Mouse (Mus musculus): ENCODE results near the gene Phldb2. TPM values are rescaled to one million over a fixed set of nuclear protein-coding genes. Genes with fewer than 3 reads are reported as not detected.

Phldb2 gene
- polyA plus RNA-seq, 1 experiment, result 25.7 TPM

DNA sequence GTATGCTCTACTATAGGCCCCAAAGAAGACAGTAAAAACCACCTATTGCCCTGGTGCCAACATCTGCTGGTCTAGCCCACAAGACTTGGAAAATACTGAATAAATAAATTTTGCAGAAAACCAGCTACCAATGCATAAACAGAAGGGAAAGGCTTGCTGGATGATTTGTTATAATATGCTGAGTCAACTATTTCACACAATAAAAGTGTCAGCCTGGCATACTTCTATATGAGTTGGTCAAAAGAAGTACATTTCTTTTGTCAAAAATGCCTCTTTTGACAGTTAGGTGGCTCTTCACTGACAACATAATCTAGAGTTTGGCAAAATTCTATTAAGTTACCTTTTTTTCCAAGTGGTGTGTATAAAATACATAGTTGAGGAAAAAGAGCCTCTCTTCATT, 141.6 kb downstream of the Phldb2 start:
- peaks cover 62% of the 10 kb centered on the region for H3K79me2 ChIP-seq (ENCODE audit: control insufficient read depth, insufficient read depth)
- TF ChIP-seq POLR2AphosphoS2 (IDR thresholded peaks at IDR 0.05; ENCODE audit: insufficient read length, low read depth), result no peak
- TF ChIP-seq SRF (IDR thresholded peaks at IDR 0.05; ENCODE audit: control insufficient read depth, insufficient read length, low read depth), result no peak
- TF ChIP-seq USF1 (IDR thresholded peaks at IDR 0.05; ENCODE audit: low read depth), result no peak
- TF ChIP-seq CEBPB (IDR thresholded peaks at IDR 0.05; ENCODE audit: insufficient read depth, poor library complexity, severe bottlenecking), result no peak
- TF ChIP-seq REST (IDR thresholded peaks at IDR 0.05; ENCODE audit: insufficient read depth, insufficient read length), result no peak
- TF ChIP-seq E2F4 (IDR thresholded peaks at IDR 0.05; ENCODE audit: insufficient read depth), result no peak
- TF ChIP-seq POLR2A (IDR thresholded peaks at IDR 0.05; ENCODE audit: insufficient read length, low read depth), result no peak
- no peak for TF ChIP-seq MYOD1 (IDR thresholded peaks at IDR 0.05; ENCODE audit: control insufficient read depth in 1 of 3, insufficient read length in 2 of 3, low read depth in 2 of 3)
- no peak for TF ChIP-seq TCF3 (IDR thresholded peaks at IDR 0.05; ENCODE audit: insufficient read length, low read depth)
- TF ChIP-seq MYOG (IDR thresholded peaks at IDR 0.05; ENCODE audit: control insufficient read depth in 1 of 3, insufficient read depth in 1 of 3, insufficient read length in 2 of 3, low read depth in 2 of 3), result no peak
- no peak for TF ChIP-seq TCF12 (IDR thresholded peaks at IDR 0.05; ENCODE audit: insufficient read depth, poor library complexity, severe bottlenecking)
- no peak for TF ChIP-seq MAX (IDR thresholded peaks at IDR 0.05; ENCODE audit: low read depth)
- H3K4me2 ChIP-seq (ENCODE audit: low read depth), result peak overlapping the region; percentile 71

GRCm38 (mm10) chr16:45810829-45811326, 142.5 kb downstream of the Phldb2 start:
- no peaks in the 10 kb centered on the region for H3K27me3 ChIP-seq (ENCODE audit: control insufficient read depth, insufficient read depth, insufficient read length)
- peaks cover 56% of the 10 kb centered on the region for H3K79me2 ChIP-seq (ENCODE audit: control insufficient read depth, insufficient read depth)
- H3K36me3 ChIP-seq (ENCODE audit: control insufficient read depth, insufficient read depth), result peaks cover 24% of the 10 kb centered on the region
- TF ChIP-seq MYOG (IDR thresholded peaks at IDR 0.05; ENCODE audit: control insufficient read depth in 1 of 3, insufficient read depth in 1 of 3, insufficient read length in 2 of 3, low read depth in 2 of 3) (no peak), CEBPB (IDR thresholded peaks at IDR 0.05; ENCODE audit: insufficient read depth, poor library complexity, severe bottlenecking) (peak; percentile 97)
- no peak overlapping the region for H3K4me3 ChIP-seq
- H3K4me2 ChIP-seq (ENCODE audit: low read depth), result peak overlapping the region; percentile 71
- no peak overlapping the region for H3ac ChIP-seq (ENCODE audit: control insufficient read depth, insufficient read length)

More for the DNA sequence above, 141.6 kb downstream of the Phldb2 start:
- Histone ChIP-seq H3ac (ENCODE audit: control insufficient read depth, insufficient read length) (no peak overlapping the region), H3K4me3 (no peak overlapping the region), H3K36me3 (ENCODE audit: control insufficient read depth, insufficient read depth) (peaks cover 20% of the 10 kb centered on the region), H3K27me3 (ENCODE audit: control insufficient read depth, insufficient read depth, insufficient read length) (no peaks in the 10 kb centered on the region)

DNA sequence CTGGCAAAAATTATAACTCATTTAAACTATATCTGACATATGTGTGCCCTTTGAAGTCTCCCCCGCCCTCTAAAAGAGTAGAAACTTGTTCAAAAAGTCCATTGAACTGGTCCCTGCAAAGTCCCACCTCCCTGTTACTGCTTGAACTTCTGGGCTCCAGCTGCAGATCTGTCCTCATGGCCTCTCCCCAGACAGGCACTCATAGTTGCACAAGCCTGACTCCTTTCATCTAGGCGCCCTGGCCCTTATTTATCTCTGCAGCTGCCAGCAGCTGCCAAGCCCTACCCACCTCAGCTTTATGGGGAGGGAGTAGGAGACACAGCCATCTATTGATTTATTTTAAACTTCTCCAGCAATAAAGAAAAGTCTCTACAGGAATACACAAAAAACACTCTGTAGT, 143.2 kb downstream of the Phldb2 start:
- H3K27me3 ChIP-seq (ENCODE audit: control insufficient read depth, insufficient read depth, insufficient read length), result no peaks in the 10 kb centered on the region
- no peak overlapping the region for H3ac ChIP-seq (ENCODE audit: control insufficient read depth, insufficient read length)
- peaks cover 51% of the 10 kb centered on the region for H3K79me2 ChIP-seq (ENCODE audit: control insufficient read depth, insufficient read depth)
- peak overlapping the region; percentile 71 for H3K4me2 ChIP-seq (ENCODE audit: low read depth)
- no peak overlapping the region for H3K4me3 ChIP-seq
- peaks cover 30% of the 10 kb centered on the region for H3K36me3 ChIP-seq (ENCODE audit: control insufficient read depth, insufficient read depth)
- TF ChIP-seq MYOG (IDR thresholded peaks at IDR 0.05; ENCODE audit: control insufficient read depth in 1 of 3, insufficient read depth in 1 of 3, insufficient read length in 2 of 3, low read depth in 2 of 3) (peak in 2 of 3 experiments; percentile 72 to 73), MAX (IDR thresholded peaks at IDR 0.05; ENCODE audit: low read depth) (no peak), TCF12 (IDR thresholded peaks at IDR 0.05; ENCODE audit: insufficient read depth, poor library complexity, severe bottlenecking) (peak; percentile 50), TCF3 (IDR thresholded peaks at IDR 0.05; ENCODE audit: insufficient read length, low read depth) (no peak), CEBPB (IDR thresholded peaks at IDR 0.05; ENCODE audit: insufficient read depth, poor library complexity, severe bottlenecking) (peak; percentile 88), POLR2A (IDR thresholded peaks at IDR 0.05; ENCODE audit: insufficient read length, low read depth) (no peak), POLR2AphosphoS2 (IDR thresholded peaks at IDR 0.05; ENCODE audit: insufficient read length, low read depth) (no peak), MYOD1 (IDR thresholded peaks at IDR 0.05; ENCODE audit: control insufficient read depth in 1 of 3, insufficient read length in 2 of 3, low read depth in 2 of 3) (peak; percentile 67 to 85 (median 68)), E2F4 (IDR thresholded peaks at IDR 0.05; ENCODE audit: insufficient read depth) (no peak)

- H3K4me2 ChIP-seq (ENCODE audit: low read depth), result no peak overlapping the region
- H3K27me3 ChIP-seq (ENCODE audit: control insufficient read depth, insufficient read depth, insufficient read length), result no peaks in the 10 kb centered on the region
- no peak overlapping the region for H3ac ChIP-seq (ENCODE audit: control insufficient read depth, insufficient read length)
- TF ChIP-seq TCF3 (IDR thresholded peaks at IDR 0.05; ENCODE audit: insufficient read length, low read depth) (no peak), E2F4 (IDR thresholded peaks at IDR 0.05; ENCODE audit: insufficient read depth) (no peak), MYOD1 (IDR thresholded peaks at IDR 0.05; ENCODE audit: control insufficient read depth in 1 of 3, insufficient read length in 2 of 3, low read depth in 2 of 3) (no peak), REST (IDR thresholded peaks at IDR 0.05; ENCODE audit: insufficient read depth, insufficient read length) (no peak), SRF (IDR thresholded peaks at IDR 0.05; ENCODE audit: control insufficient read depth, insufficient read length, low read depth) (no peak), MAX (IDR thresholded peaks at IDR 0.05; ENCODE audit: low read depth) (no peak), POLR2AphosphoS2 (IDR thresholded peaks at IDR 0.05; ENCODE audit: insufficient read length, low read depth) (no peak), POLR2A (IDR thresholded peaks at IDR 0.05; ENCODE audit: insufficient read length, low read depth) (no peak), CEBPB (IDR thresholded peaks at IDR 0.05; ENCODE audit: insufficient read depth, poor library complexity, severe bottlenecking) (no peak), MYOG (IDR thresholded peaks at IDR 0.05; ENCODE audit: control insufficient read depth in 1 of 3, insufficient read depth in 1 of 3, insufficient read length in 2 of 3, low read depth in 2 of 3) (no peak), TCF12 (IDR thresholded peaks at IDR 0.05; ENCODE audit: insufficient read depth, poor library complexity, severe bottlenecking) (no peak)
- no peak overlapping the region for H3K4me3 ChIP-seq
- H3K36me3 ChIP-seq (ENCODE audit: control insufficient read depth, insufficient read depth), result peaks cover 53% of the 10 kb centered on the region
- H3K79me2 ChIP-seq (ENCODE audit: control insufficient read depth, insufficient read depth), result peaks cover 34% of the 10 kb centered on the region
Observed at GRCm38 (mm10) chr16:45804708-45805107, 148.7 kb downstream of the Phldb2 start.

DNA sequence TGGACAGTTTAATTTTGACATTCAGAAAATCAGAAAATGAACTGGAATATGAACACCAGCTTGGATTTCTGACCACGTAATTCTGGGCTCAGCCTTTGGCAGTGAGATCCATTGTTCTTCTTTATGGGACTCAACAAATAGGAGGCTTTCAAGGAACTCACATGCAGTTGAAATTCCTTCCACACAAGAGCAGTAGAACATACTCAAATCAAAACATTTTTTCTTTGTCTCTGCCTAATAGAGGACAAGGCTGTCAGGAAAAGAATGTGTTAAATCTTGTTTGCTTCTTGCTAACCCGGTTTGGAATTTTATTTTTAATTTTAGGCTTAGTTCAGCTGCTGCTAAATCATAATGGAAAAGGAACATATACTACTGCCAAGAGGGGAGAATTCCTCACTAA, 153.0 kb downstream of the Phldb2 start:
- Histone ChIP-seq H3K79me2 (ENCODE audit: control insufficient read depth, insufficient read depth) (peaks cover 11% of the 10 kb centered on the region), H3K27me3 (ENCODE audit: control insufficient read depth, insufficient read depth, insufficient read length) (no peaks in the 10 kb centered on the region), H3K36me3 (ENCODE audit: control insufficient read depth, insufficient read depth) (peaks cover 51% of the 10 kb centered on the region), H3K4me3 (no peak overlapping the region), H3ac (ENCODE audit: control insufficient read depth, insufficient read length) (no peak overlapping the region), H3K4me2 (ENCODE audit: low read depth) (no peak overlapping the region)
- TF ChIP-seq REST (IDR thresholded peaks at IDR 0.05; ENCODE audit: insufficient read depth, insufficient read length) (no peak), E2F4 (IDR thresholded peaks at IDR 0.05; ENCODE audit: insufficient read depth) (no peak), MYOD1 (IDR thresholded peaks at IDR 0.05; ENCODE audit: control insufficient read depth in 1 of 3, insufficient read length in 2 of 3, low read depth in 2 of 3) (no peak), SRF (IDR thresholded peaks at IDR 0.05; ENCODE audit: control insufficient read depth, insufficient read length, low read depth) (no peak), TCF3 (IDR thresholded peaks at IDR 0.05; ENCODE audit: insufficient read length, low read depth) (no peak), MYOG (IDR thresholded peaks at IDR 0.05; ENCODE audit: control insufficient read depth in 1 of 3, insufficient read depth in 1 of 3, insufficient read length in 2 of 3, low read depth in 2 of 3) (no peak), TCF12 (IDR thresholded peaks at IDR 0.05; ENCODE audit: insufficient read depth, poor library complexity, severe bottlenecking) (no peak), CEBPB (IDR thresholded peaks at IDR 0.05; ENCODE audit: insufficient read depth, poor library complexity, severe bottlenecking) (no peak), USF1 (IDR thresholded peaks at IDR 0.05; ENCODE audit: low read depth) (no peak), MAX (IDR thresholded peaks at IDR 0.05; ENCODE audit: low read depth) (no peak), POLR2AphosphoS2 (IDR thresholded peaks at IDR 0.05; ENCODE audit: insufficient read length, low read depth) (no peak), POLR2A (IDR thresholded peaks at IDR 0.05; ENCODE audit: insufficient read length, low read depth) (no peak)
